ENCODE assay signal across 14 mouse cellular contexts in the genomic region with DNA sequence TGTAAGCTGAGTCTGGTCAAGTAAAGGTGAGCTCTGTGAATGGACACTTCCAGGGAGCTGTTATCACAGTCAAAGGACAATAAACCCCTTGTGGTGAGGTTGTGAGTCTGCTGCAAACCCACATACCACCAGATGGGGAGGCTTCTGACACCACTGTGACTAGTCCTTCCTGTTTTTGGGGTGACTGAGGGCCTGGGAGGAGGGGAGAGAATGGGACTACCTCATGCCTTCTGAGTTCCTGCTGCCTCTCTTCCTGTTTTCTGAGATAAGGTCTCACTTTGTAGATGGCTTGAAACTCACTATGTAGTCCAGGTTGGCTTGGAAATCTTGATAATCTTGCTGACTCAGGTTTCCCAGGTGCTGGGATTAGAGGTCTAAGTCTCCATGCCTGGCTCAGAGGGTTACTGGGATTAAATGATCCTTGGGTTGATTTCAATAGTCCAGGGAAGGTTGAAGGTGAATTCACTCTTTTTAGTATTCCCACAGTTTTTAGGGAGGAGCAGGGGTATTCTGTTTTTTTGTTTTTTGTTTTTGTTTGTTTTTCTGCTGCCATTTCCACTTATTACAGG. TPM values are rescaled to one million over a fixed set of nuclear protein-coding genes. Genes with fewer than 3 reads are reported as not detected.
DNase-seq lines count a peak whose midpoint lies in the region; ATAC-seq and TF ChIP-seq lines count a peak whose summit lies in the region.
"Had no signal": no experiment of that assay in that cellular context is flagged by ENCODE, and none has a peak within 500 bp of the region (broad histone marks: within the 10 kb centered on the region; RNA-seq: fewer than 3 reads in every experiment).

No protein-coding gene starts in this region.

- H3K27me3 ChIP-seq in G1E (ENCODE audit: insufficient read depth, low read length), result peaks cover 4% of the 10 kb centered on the region; the same call in 1 of the 2 replicates
- H3K27me3 ChIP-seq in splenic B cell, adult 2 months (ENCODE audit: control insufficient read depth, insufficient read depth, low read length, poor library complexity, severe bottlenecking), result no peaks in the 10 kb centered on the region
- no peaks in the 10 kb centered on the region for H3K27me3 ChIP-seq in hindbrain, embryonic 11.5 days (ENCODE audit: control insufficient read depth, insufficient read depth, low read length)
- H3K27me3 ChIP-seq: limb, embryonic 12.5 days; neural tube, embryonic 13.5 days had no signal

- H3K4me1 ChIP-seq in G1E (ENCODE audit: insufficient read depth, low read depth, low read length), result peaks cover 8% of the 10 kb centered on the region
- no peaks in the 10 kb centered on the region for H3K4me1 ChIP-seq in hindbrain, embryonic 11.5 days (replicated peaks; ENCODE audit: control insufficient read depth, insufficient read depth, low read length)
- H3K4me1 ChIP-seq: hindbrain, embryonic 10.5 days; limb, embryonic 12.5 days; neural tube, embryonic 13.5 days had no signal

- no peak overlapping the region for H3K27ac ChIP-seq in hindbrain, embryonic 11.5 days (ENCODE audit: low read depth, low read length)
- H3K27ac ChIP-seq: heart, embryonic 10.5 days; hindbrain, embryonic 10.5 days; limb, embryonic 12.5 days; neural tube, embryonic 13.5 days had no signal

- no peak overlapping the region for H3K4me2 ChIP-seq in hindbrain, embryonic 11.5 days (replicated peaks; ENCODE audit: low read depth, low read length)
- H3K4me2 ChIP-seq: limb, embryonic 12.5 days; neural tube, embryonic 13.5 days had no signal

- DNase-seq in CD4-positive helper T cell, adult 2 months (ENCODE audit: low read depth, low spot score), result peak; percentile 75
- peak; percentile 53 for DNase-seq in G1E (ENCODE audit: low spot score)
- peak; percentile 78 for DNase-seq in induced T-regulatory cell, adult 2 months (ENCODE audit: low read depth)
- DNase-seq in splenic B cell, adult 2 months (ENCODE audit: low read depth, low spot score), result peak; percentile 39
- no peak for DNase-seq in kidney, postnatal 14 days
- DNase-seq in hindbrain, embryonic 11.5 days (ENCODE audit: low spot score), result no peak
- no peak for DNase-seq in heart, adult 9 months (ENCODE audit: low spot score in 2 of 2)
- no peak for DNase-seq in retina, embryonic 14.5 days (ENCODE audit: low spot score)
- DNase-seq: kidney, adult 9 months; layer of hippocampus, adult 9-11 months had no signal

- no peak overlapping the region for H3K4me3 ChIP-seq in G1E (ENCODE audit: low read depth, low read length)
- no peak overlapping the region for H3K4me3 ChIP-seq in hindbrain, embryonic 11.5 days (ENCODE audit: low read depth, low read length)
- H3K4me3 ChIP-seq: heart, embryonic 10.5 days; hindbrain, embryonic 10.5 days; limb, embryonic 12.5 days; neural tube, embryonic 13.5 days had no signal

- TF ChIP-seq CTCF in G1E (IDR thresholded peaks at IDR 0.05; ENCODE audit: low read depth, low read length), result peak; percentile 23; the same call in 1 of the 2 replicates

- ATAC-seq in G1E (ENCODE audit: extremely low read depth, insufficient number of reproducible peaks, low FRiP score, poor library complexity, severe bottlenecking), result peak; percentile 85
- ATAC-seq in hindbrain, embryonic 11.5 days (ENCODE audit: low FRiP score), result no peak

- no peak overlapping the region for H3K9ac ChIP-seq in hindbrain, embryonic 11.5 days (ENCODE audit: low read depth, low read length)
- H3K9ac ChIP-seq: limb, embryonic 12.5 days; neural tube, embryonic 13.5 days had no signal

- no peaks in the 10 kb centered on the region for H3K9me3 ChIP-seq in G1E (replicated peaks)
- no peaks in the 10 kb centered on the region for H3K9me3 ChIP-seq in hindbrain, embryonic 11.5 days (ENCODE audit: control insufficient read depth, low read length)
- H3K9me3 ChIP-seq: heart, embryonic 10.5 days; hindbrain, embryonic 10.5 days; limb, embryonic 12.5 days; neural tube, embryonic 13.5 days had no signal

- no peaks in the 10 kb centered on the region for H3K36me3 ChIP-seq in G1E (replicated peaks)
- no peaks in the 10 kb centered on the region for H3K36me3 ChIP-seq in splenic B cell, adult 2 months (ENCODE audit: control insufficient read depth, insufficient read depth, low read length, poor library complexity, severe bottlenecking)
- no peaks in the 10 kb centered on the region for H3K36me3 ChIP-seq in hindbrain, embryonic 11.5 days (ENCODE audit: control insufficient read depth, insufficient read depth, low read length)
- H3K36me3 ChIP-seq: heart, embryonic 10.5 days; hindbrain, embryonic 10.5 days; limb, embryonic 12.5 days; neural tube, embryonic 13.5 days had no signal

RNA-seq across cellular contexts. Expression of a gene that starts 24.3 kb away (rescaled TPM):
- not detected in 2 replicates for total RNA-seq in G1E (2014; fragmentation: Nextera tagmentation)
- total RNA-seq in G1E (2017), result 0.17 and 0.33 TPM in 2 replicates
- not detected in 2 replicates for polyA plus RNA-seq in G1E (2012)
- 0.37 and 0.42 TPM in 2 replicates for polyA plus RNA-seq in hindbrain, embryonic 11.5 days (2014; fragmentation: Nextera tagmentation; extraction: Ambion mirVana)

RNA-seq across cellular contexts. Expression of a gene that starts 37.7 kb away (rescaled TPM):
- 2.8 and 5.1 TPM in 2 replicates for total RNA-seq in G1E (2014; fragmentation: Nextera tagmentation)
- total RNA-seq in G1E (2017), result 8.0 and 8.2 TPM in 2 replicates
- polyA plus RNA-seq in G1E (2012), result 2.1 and 4.7 TPM in 2 replicates
- polyA plus RNA-seq in hindbrain, embryonic 11.5 days (2014; fragmentation: Nextera tagmentation; extraction: Ambion mirVana), result 19.5 and 19.6 TPM in 2 replicates

RNA-seq across cellular contexts. Expression of a gene that starts 54.2 kb away (rescaled TPM):
- total RNA-seq in G1E (2014; fragmentation: Nextera tagmentation) (55.3 and 55.5 TPM in 2 replicates), G1E (2017) (34.3 and 46.8 TPM in 2 replicates)
- polyA plus RNA-seq in G1E (2012), result 83.3 and 91.1 TPM in 2 replicates
- polyA plus RNA-seq in hindbrain, embryonic 11.5 days (2014; fragmentation: Nextera tagmentation; extraction: Ambion mirVana), result 55.8 and 62.5 TPM in 2 replicates

RNA-seq across cellular contexts. Expression of a gene that starts 54.2 kb away (rescaled TPM):
- total RNA-seq in G1E (2014; fragmentation: Nextera tagmentation) (40.3 and 45.4 TPM in 2 replicates), G1E (2017) (84.5 and 95.8 TPM in 2 replicates)
- polyA plus RNA-seq in G1E (2012), result 8.7 and 17.8 TPM in 2 replicates
- polyA plus RNA-seq in hindbrain, embryonic 11.5 days (2014; fragmentation: Nextera tagmentation; extraction: Ambion mirVana), result 104 and 106 TPM in 2 replicates

Comparison
In these comparisons a context has a peak if more than half of its experiments do, and no peak if none do; other contexts are left out.
1. DNase-seq: peak in CD4-positive helper T cell, adult 2 months (single experiment), G1E (single experiment), induced T-regulatory cell, adult 2 months (single experiment) and splenic B cell, adult 2 months (single experiment); none in kidney, postnatal 14 days (single experiment), hindbrain, embryonic 11.5 days (single experiment), heart, adult 9 months (0 of 2) and retina, embryonic 14.5 days (single experiment).